Mouse (Mus musculus): ENCODE results near the gene Spns3.

Gene Spns3

GRCm38 (mm10) chr11:72485157-72485556 lies 65.1 kb downstream of the Spns3 start:
- no peak for DNase-seq (ENCODE audit: low spot score in 2 of 2)

GRCm38 (mm10) chr11:72484549-72484948 lies 65.8 kb downstream of the Spns3 start:
- no peak for DNase-seq (ENCODE audit: low spot score in 2 of 2)

- DNase-seq (ENCODE audit: low spot score in 2 of 2): no peak
These were observed 68.4 kb downstream of the Spns3 start for GRCm38 (mm10) chr11:72481952-72482351.

- no peak for DNase-seq (ENCODE audit: low spot score in 2 of 2)
These were observed 69.0 kb downstream of the Spns3 start for GRCm38 (mm10) chr11:72481313-72481712.

GRCm38 (mm10) chr11:72479499-72479898 lies 70.8 kb downstream of the Spns3 start:
- DNase-seq (ENCODE audit: low spot score in 2 of 2): no peak

GRCm38 (mm10) chr11:72478228-72478627 lies 72.1 kb downstream of the Spns3 start:
- no peak for DNase-seq (ENCODE audit: low spot score in 2 of 2)

- no peak for DNase-seq (ENCODE audit: low spot score in 2 of 2)
These were observed 72.7 kb downstream of the Spns3 start for GRCm38 (mm10) chr11:72477653-72478052.

- no peak for DNase-seq (ENCODE audit: low spot score in 2 of 2)
These were observed 73.1 kb downstream of the Spns3 start for GRCm38 (mm10) chr11:72477182-72477581.

GRCm38 (mm10) chr11:72476074-72476625 lies 74.2 kb downstream of the Spns3 start:
- no peak for DNase-seq (ENCODE audit: low spot score in 2 of 2)

GRCm38 (mm10) chr11:72475408-72475807 lies 74.9 kb downstream of the Spns3 start:
- no peak for DNase-seq (ENCODE audit: low spot score in 2 of 2)

GRCm38 (mm10) chr11:72474926-72475325 lies 75.4 kb downstream of the Spns3 start:
- DNase-seq (ENCODE audit: low spot score in 2 of 2): no peak

- no peak for DNase-seq (ENCODE audit: low spot score in 2 of 2)
These were observed 76.8 kb downstream of the Spns3 start for GRCm38 (mm10) chr11:72473540-72473939.

GRCm38 (mm10) chr11:72471381-72471780 lies 78.9 kb downstream of the Spns3 start:
- no peak for DNase-seq (ENCODE audit: low spot score in 2 of 2)

- no peak for DNase-seq (ENCODE audit: low spot score in 2 of 2)
These were observed 80.3 kb downstream of the Spns3 start for GRCm38 (mm10) chr11:72470004-72470403.

GRCm38 (mm10) chr11:72469217-72469616 lies 81.1 kb downstream of the Spns3 start:
- peak; percentile 34 to 61 for DNase-seq (ENCODE audit: low spot score in 2 of 2)

GRCm38 (mm10) chr11:72468525-72468924 lies 81.8 kb downstream of the Spns3 start:
- no peak for DNase-seq (ENCODE audit: low spot score in 2 of 2)

- DNase-seq (ENCODE audit: low spot score in 2 of 2): no peak
These were observed 83.4 kb downstream of the Spns3 start for GRCm38 (mm10) chr11:72466694-72467507.

- no peak for DNase-seq (ENCODE audit: low spot score in 2 of 2)
These were observed 84.2 kb downstream of the Spns3 start for GRCm38 (mm10) chr11:72465978-72466693.

- DNase-seq (ENCODE audit: low spot score in 2 of 2): no peak
These were observed 85.5 kb downstream of the Spns3 start for GRCm38 (mm10) chr11:72464821-72465220.

GRCm38 (mm10) chr11:72461500-72461981 lies 88.8 kb downstream of the Spns3 start:
- no peak for DNase-seq (ENCODE audit: low spot score in 2 of 2)

- no peak for DNase-seq (ENCODE audit: low spot score in 2 of 2)
These were observed 91.8 kb downstream of the Spns3 start for GRCm38 (mm10) chr11:72458502-72458901.

- DNase-seq (ENCODE audit: low spot score in 2 of 2): no peak
These were observed 92.3 kb downstream of the Spns3 start for GRCm38 (mm10) chr11:72457995-72458496.

All from frontal cortex, postnatal 14 days (tissue).